13 mouse cellular contexts compared by ENCODE assay signal in the genomic region with DNA sequence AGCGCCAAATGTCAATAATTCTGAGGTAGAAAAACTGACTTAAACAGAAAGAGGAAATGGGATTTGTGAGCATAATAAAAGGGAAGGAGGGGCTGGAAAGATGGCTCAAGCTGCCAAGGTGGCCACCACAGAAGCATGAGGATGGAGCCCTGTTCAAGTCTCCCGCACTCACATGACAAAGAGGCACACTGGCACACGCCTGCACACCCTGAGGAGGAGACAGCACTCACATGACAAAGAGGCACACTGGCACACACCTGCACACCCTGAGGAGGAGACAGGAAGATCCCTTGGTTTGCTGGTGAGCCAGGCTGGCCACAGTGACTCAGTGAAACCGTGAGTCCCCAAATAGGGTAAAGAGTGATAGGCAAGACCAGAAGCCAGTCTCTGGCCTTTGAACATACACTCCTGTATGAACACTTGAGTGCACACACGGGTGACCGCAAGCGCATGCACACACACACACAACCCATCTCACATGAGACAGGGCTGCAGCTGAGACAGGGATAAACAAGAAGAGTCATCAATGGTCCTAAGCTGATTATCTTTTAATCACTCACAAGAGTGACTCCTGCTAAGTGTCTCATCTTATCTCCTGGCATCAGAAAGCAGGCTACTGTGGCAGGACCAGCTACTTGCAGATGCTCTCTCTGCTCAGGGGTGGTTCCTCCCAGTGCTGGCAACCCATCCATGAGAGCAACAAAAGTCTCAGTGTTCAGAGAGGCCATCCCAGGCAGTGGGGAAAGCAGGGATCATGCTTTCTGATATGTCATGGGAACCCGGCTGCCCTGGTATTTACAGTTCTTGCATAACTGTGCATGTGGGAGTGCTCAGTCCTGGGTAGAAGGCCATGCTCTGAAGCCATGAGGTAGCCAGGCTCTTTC. TPM values are rescaled to one million over a fixed set of nuclear protein-coding genes. Genes with fewer than 3 reads are reported as not detected.
DNase-seq lines count a peak whose midpoint lies in the region; ATAC-seq and TF ChIP-seq lines count a peak whose summit lies in the region.
"Had no signal": no experiment of that assay in that cellular context is flagged by ENCODE, and none has a peak within 500 bp of the region (broad histone marks: within the 10 kb centered on the region; RNA-seq: fewer than 3 reads in every experiment).

No protein-coding gene starts in this region.

- peak; percentile 40 for ATAC-seq in liver, embryonic 15.5 days (ENCODE audit: insufficient read depth)
- no peak for ATAC-seq in kidney, embryonic 15.5 days (replicated peaks; ENCODE audit: low FRiP score)
- ATAC-seq: forebrain, embryonic 14.5 days had no signal

- DNase-seq in lung, adult 18-20 months, result peak; percentile 39 to 47
- DNase-seq in lung, postnatal 4 days, result no peak
- peak; percentile 30 to 44 for DNase-seq in thymus, postnatal 10 days (ENCODE audit: low spot score in 2 of 2)
- DNase-seq in cerebellum, postnatal 10 days, result no peak
- no peak for DNase-seq in right cerebral cortex, adult 2 months (ENCODE audit: low spot score in 2 of 2)
- DNase-seq: adrenal gland, postnatal 36 days; cerebellum, postnatal 25 days; kidney, postnatal 14 days had no signal

- H3K9me3 ChIP-seq in liver, embryonic 15.5 days (replicated peaks), result no peaks in the 10 kb centered on the region
- no peaks in the 10 kb centered on the region for H3K9me3 ChIP-seq in kidney, embryonic 15.5 days (replicated peaks)
- H3K9me3 ChIP-seq: heart, embryonic 13.5 days had no signal

- no peaks in the 10 kb centered on the region for H3K36me3 ChIP-seq in liver, embryonic 15.5 days (replicated peaks)
- no peaks in the 10 kb centered on the region for H3K36me3 ChIP-seq in kidney, embryonic 15.5 days
- H3K36me3 ChIP-seq: heart, embryonic 13.5 days had no signal

- H3K4me1 ChIP-seq in bone marrow macrophage, adult 2 months (ENCODE audit: control insufficient read depth, insufficient read depth, low read length), result peaks cover 45% of the 10 kb centered on the region
- H3K4me1 ChIP-seq in liver, embryonic 15.5 days (replicated peaks), result peaks cover 30% of the 10 kb centered on the region
- peaks cover 12% of the 10 kb centered on the region; the same call in 1 of the 2 replicates for H3K4me1 ChIP-seq in kidney, embryonic 15.5 days

- H3K4me2 ChIP-seq in liver, embryonic 15.5 days, result no peak overlapping the region
- no peak overlapping the region for H3K4me2 ChIP-seq in kidney, embryonic 15.5 days
- H3K4me2 ChIP-seq: heart, embryonic 13.5 days had no signal

- H3K27me3 ChIP-seq in liver, embryonic 15.5 days, result no peaks in the 10 kb centered on the region
- no peaks in the 10 kb centered on the region for H3K27me3 ChIP-seq in kidney, embryonic 15.5 days
- H3K27me3 ChIP-seq: heart, embryonic 13.5 days had no signal

- no peak overlapping the region for H3K4me3 ChIP-seq in bone marrow macrophage, adult 2 months (ENCODE audit: insufficient read depth, low read length)
- H3K4me3 ChIP-seq in liver, embryonic 15.5 days (replicated peaks), result no peak overlapping the region
- H3K4me3 ChIP-seq in kidney, embryonic 15.5 days (replicated peaks), result no peak overlapping the region
- H3K4me3 ChIP-seq: heart, embryonic 13.5 days had no signal

- 50% methylated on average over 8 of the region's 8 CpGs for WGBS in liver, embryonic 15.5 days (ENCODE audit: insufficient replicate concordance)
- WGBS in kidney, embryonic 15.5 days, result 79% methylated on average over 8 of the region's 8 CpGs

- no peak for TF ChIP-seq POLR2A in bone marrow macrophage, adult 2 months (IDR thresholded peaks at IDR 0.05; ENCODE audit: borderline replicate concordance, low read depth, low read length)

- no peak for TF ChIP-seq CTCF in bone marrow macrophage, adult 2 months (IDR thresholded peaks at IDR 0.05; ENCODE audit: low read depth, low read length)

- H3K9ac ChIP-seq in liver, embryonic 15.5 days, result no peak overlapping the region
- no peak overlapping the region for H3K9ac ChIP-seq in kidney, embryonic 15.5 days
- H3K9ac ChIP-seq: heart, embryonic 13.5 days had no signal

- H3K27ac ChIP-seq in bone marrow macrophage, adult 2 months (ENCODE audit: insufficient read depth, low read depth, low read length), result peak overlapping the region; percentile 8
- peak overlapping the region; percentile 69 for H3K27ac ChIP-seq in liver, embryonic 15.5 days (replicated peaks)
- H3K27ac ChIP-seq in kidney, embryonic 15.5 days, result no peak overlapping the region
- H3K27ac ChIP-seq: heart, embryonic 13.5 days had no signal

RNA-seq across cellular contexts. Expression of a gene that starts 11.0 kb away (rescaled TPM):
- polyA plus RNA-seq in bone marrow macrophage, adult 2 months (2012; ENCODE audit: insufficient read depth, insufficient read length, missing spikeins), result 133 and 140 TPM in 2 replicates
- polyA plus RNA-seq in liver, embryonic 15.5 days (2015; fragmentation: Nextera tagmentation; extraction: Ambion mirVana), result 109 and 117 TPM in 2 replicates
- 189 and 200 TPM in 2 replicates for polyA plus RNA-seq in kidney, embryonic 15.5 days (2015; fragmentation: Nextera tagmentation; extraction: Ambion mirVana)

RNA-seq across cellular contexts. Expression of a gene that starts 32.5 kb away (rescaled TPM):
- polyA plus RNA-seq in bone marrow macrophage, adult 2 months (2012; ENCODE audit: insufficient read depth, insufficient read length, missing spikeins), result 13.6 and 16.6 TPM in 2 replicates
- polyA plus RNA-seq in liver, embryonic 15.5 days (2015; fragmentation: Nextera tagmentation; extraction: Ambion mirVana), result 8.1 and 8.8 TPM in 2 replicates
- polyA plus RNA-seq in kidney, embryonic 15.5 days (2015; fragmentation: Nextera tagmentation; extraction: Ambion mirVana), result 18.8 and 19.7 TPM in 2 replicates

Comparison
In these comparisons a context has a peak if more than half of its experiments do, and no peak if none do; other contexts are left out.
1. DNase-seq: peak in lung, adult 18-20 months (2 of 2) and thymus, postnatal 10 days (2 of 2); none in lung, postnatal 4 days (0 of 2), cerebellum, postnatal 10 days (0 of 2) and right cerebral cortex, adult 2 months (0 of 2).